Mouse (Mus musculus): ENCODE measurements around the gene Wnt3a.
A peak's percentile ranks its signal among the peaks of the same experiment; 100 is the strongest.
"Not testable (repeated sequence)": the region's sequence is repeated elsewhere in the genome, so short reads cannot be mapped to it uniquely, and the experiment has no call there.

Wnt3a gene

DNA sequence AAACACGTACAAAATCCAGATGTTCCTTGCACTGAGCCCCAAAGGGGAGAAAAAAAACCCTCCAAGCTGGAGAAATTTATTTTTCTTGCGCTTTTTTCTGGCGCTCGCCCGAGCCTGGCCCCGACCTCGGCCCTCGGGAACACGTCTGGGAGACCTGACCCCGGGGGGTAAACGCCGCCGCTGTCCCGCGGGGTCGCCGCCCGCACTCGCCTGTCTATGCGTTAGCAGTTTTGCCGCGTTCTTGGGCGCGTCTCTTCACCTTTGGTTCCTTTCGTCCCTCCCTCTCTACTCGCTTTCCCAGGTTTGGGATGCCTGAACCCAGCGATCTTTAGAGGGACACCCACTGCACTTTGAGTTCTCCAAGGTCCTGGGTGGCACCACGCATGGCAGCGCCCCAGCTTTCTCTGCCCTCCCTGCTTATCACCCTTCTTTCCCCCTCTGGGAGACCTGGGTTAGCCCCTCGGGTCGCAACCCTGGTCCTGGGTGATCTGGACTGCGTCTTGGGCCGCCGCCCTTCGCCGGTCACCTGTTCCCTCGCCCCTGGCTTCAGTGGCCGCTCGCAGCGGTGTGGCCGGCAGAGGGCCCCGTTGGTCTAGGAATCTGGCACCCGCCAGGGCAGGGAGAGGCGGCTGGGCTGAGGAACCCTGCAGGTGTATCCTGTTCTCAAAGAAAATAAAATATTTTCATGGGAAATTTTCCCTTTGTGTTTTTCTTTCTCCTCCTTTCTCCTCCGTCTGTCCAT lies 17.0 kb upstream of the Wnt3a start:
- peak; percentile 20 to 46 for DNase-seq

DNA sequence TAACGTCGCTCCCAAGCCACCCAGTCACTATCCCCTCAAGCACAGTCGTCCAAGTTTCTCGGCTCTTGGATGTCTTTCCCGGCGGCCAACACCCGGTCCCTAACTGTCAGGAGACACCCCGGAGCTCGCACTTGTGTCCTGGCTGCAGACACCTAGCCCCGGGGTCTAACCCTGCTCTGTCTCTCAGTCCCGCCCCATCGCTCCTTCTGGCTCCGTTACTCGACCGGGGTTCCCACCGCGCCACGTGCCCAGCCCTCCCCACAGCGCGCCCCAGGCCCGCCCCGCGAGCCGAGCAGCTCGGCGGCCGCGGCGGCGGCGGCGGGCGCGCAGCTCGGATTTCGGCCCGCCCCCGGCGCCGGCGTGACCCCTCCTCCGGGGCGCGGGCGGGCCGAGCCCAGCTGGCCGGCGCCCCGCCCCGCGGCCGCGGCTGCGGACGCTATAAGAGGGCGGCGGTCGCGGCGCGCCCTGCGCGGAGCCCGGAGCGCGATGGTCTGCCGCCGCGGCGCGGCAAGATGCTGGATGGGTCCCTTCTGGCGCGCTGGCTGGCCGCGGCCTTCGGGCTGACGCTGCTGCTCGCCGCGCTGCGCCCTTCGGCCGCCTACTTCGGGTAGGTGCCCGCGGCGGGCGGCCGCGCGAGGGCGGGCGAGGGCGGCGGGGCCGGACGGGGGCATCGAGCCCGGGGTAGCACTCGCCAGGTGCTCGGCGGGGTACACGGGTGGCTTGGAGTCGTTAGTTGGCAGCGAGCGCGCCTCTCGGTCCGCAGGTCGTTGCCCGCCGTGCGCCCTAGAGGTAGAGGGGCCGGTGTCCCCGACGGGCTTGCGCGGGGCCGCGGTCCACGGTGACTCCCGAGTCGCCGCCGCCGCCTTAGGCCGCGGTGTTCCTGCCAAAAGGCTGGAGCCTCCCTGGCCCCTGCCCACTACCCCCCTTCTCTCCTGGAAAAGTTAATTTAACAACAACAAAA lies 16.2 kb upstream of the Wnt3a start, which contains the start of gene Wnt9a:
Gene Wnt9a (plus strand): TSS at position 468 of the 961 bp plus-strand sequence.
- DNase-seq = peak in 1 of 2 experiments; percentile 14

DNA sequence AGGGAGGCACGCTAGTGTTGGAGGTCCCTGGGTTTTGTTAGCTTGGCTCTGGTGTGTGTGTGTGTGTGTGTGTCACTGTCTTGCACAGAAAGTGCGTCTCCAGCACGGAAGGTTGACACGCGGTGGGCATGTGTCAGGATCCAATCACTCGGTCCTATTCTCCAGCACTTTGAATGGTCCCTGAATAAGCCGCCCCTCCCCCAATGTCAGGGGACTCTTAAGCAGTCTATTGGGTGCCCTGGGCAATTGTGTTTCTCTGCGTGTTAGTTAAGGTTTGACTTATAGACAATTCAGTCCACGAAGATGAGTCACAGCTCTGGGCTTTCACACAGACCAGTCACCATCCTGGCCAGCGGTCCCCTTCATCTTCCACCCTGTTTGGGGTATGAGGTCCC lies 15.3 kb upstream of the Wnt3a start:
- DNase-seq = no peak

DNA sequence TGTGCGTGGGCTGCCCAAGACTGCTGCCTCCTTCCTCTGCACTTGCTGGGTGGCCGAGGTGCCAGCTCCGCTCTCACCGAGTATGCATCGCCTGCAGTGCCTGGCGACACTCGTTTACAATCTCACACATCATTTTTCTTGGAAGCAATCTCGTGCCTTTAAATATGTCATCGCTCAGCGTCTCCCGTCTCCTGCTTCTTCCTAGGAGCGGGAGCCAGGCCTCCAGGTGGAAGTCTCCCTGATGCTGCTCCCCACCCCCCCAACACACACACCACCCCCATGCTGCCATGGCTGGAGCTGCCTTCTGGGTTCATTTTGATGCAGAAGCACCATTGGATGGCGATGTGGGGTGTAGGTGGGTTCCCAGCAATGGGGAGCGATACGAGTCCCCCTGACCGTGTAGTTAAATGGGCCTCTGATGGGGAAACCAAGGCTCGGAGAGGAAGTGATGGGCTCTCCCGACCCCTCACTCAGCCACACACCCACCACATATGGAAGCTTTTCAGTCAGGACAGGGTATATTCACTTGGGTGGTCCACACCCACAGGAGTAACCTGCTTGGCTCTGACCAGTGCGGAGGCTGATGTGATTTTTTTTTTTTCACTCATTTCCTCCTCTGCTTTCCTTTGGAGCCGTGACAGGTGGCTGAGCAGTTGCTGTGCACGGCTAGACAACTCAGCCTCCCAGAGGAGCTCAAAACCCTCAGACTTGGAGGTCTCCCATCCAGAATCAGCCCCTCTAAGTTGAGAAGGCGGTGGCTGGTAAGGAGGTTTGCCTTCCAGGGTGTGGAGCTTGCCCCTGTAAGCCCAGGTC lies 14.7 kb upstream of the Wnt3a start:
- no peak for DNase-seq

DNA sequence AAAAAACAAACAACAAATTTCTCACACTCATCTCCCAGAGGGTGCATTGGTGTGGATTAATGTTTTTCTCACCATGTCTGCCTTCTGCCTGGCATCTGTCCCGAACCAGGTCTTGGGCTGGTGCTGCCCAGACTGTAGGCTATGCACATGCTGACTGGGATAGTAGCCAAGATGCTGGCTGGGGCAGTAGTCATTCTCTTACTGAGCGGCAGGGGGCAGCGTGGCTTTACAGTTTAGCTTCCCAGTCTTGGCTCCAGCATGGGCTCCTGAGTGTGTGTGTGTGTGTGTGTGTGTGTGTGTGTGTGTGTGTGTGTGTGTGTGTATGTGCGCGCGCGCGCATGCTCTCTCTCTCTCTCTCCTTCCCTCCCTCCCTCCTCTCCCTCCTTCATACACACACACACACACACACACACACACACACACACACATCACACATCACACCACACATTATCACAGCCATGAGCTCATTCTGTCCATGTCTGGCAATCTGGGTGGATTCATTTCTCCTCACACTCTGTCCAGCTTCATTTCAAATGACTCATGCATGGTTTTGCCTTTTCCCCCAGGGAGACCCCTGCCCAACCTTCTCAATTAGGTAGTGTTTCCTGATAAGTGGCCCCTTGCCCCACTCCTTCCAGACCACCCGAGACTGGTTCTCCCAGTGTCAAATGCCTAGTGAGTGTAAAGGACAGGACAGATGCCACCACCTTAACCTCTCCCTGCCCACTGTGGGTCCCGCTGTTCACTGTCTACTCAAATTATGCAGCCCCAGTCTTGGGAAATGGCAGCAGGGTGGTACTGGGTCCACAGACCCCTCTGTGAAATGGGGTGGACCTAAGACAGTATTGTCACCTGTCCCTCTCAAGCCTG lies 12.4 kb upstream of the Wnt3a start:
- DNase-seq = peak; percentile 18 to 47

GRCm38 (mm10) chr11:59301053-59301452 lies 10.5 kb upstream of the Wnt3a start:
- DNase-seq = not testable (repeated sequence)

- DNase-seq = no peak
These were observed 9.6 kb upstream of the Wnt3a start for GRCm38 (mm10) chr11:59300185-59300584.

- no peak for DNase-seq
These were observed 7.4 kb upstream of the Wnt3a start for GRCm38 (mm10) chr11:59297941-59298340.

DNA sequence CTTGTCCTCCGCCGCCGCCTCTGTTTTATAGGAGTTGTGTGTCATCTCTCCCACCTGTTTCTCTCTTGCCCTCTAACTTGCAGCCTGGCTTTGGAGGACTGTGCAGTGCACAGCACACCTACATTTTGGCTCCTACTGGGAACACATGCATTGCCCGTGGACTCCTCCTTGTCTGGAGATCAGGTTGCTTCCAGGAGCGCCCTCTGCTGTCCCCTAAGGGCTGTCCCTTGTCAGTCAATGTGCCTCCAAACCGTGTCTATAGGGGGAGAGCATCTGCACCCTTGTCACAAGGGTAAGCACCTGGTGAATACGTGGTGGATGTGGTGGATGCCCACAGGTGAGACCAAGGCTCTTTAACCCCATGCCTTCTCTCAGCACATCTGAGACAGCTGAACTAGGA lies 3.1 kb upstream of the Wnt3a start:
- DNase-seq = peak in 1 of 2 experiments; percentile 42

- no peak for DNase-seq
These were observed 846 bp downstream of the Wnt3a start for GRCm38 (mm10) chr11:59289706-59290105.

- no peak for DNase-seq
These were observed 6.4 kb downstream of the Wnt3a start for GRCm38 (mm10) chr11:59284146-59284545.

DNA sequence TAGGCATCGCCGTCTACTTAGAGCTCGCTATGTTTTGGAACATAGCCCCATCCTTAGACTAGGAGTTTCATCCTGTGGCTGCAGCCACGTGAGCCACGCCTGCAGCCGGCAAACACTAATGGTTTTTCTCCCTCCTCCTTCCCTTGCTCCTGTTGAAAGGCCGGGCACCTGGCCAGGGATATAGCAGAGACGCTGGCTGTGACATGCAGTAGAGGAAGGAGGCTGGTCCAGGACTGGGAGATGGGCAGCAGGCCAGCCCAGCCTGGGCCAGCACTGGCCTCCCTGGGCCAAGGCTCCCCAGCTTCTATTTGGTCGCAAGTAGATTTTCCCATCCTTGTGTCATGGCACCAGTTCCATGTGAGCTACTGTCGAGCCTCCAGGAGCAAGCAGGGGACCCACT lies 7.6 kb downstream of the Wnt3a start:
- DNase-seq = no peak

GRCm38 (mm10) chr11:59282111-59282510 lies 8.4 kb downstream of the Wnt3a start:
- DNase-seq = no peak

DNA sequence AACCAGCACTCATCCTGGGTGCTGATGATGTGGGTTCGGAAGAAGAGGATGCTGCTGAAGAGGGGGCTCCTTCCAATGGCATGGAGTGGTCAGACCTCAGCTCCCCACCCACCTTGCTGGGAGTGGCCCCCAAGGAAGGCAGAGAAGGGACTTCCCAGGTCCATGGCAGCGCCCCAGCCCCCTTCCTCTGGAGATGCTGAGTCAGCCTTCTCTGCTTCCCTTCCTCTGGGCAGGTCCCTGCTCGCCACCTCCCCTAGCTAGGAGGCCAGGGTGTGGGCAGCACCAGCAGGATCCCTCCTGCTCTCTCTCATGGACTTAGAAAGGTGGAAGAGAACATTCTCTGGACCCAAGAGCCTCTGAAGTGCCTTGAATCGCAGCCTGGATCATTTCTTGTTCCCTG lies 12.5 kb downstream of the Wnt3a start:
- DNase-seq = no peak

DNA sequence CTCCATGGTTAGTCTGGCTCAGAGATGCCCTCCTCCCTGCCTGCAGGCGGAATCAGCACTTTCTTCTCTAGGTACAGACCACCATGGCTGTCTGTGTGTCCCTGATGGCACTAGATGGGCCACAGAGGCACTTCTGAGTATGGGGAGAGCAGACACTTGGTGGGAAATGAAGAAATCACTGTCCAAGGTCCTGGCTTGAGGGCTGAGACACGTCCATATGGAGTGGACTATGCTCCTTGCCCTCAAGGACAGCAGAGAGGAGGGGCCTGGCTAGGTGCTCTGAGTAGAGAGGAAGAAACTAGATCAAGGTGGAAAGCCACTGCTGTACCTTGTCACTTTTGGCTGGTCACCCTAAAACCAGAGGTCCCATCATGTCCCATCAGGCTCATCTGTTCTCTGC lies 13.7 kb downstream of the Wnt3a start:
- DNase-seq = no peak

- DNase-seq = no peak
These were observed 16.4 kb downstream of the Wnt3a start for GRCm38 (mm10) chr11:59274184-59274583.

- DNase-seq = no peak
These were observed 23.8 kb downstream of the Wnt3a start for GRCm38 (mm10) chr11:59266727-59267126.

- no peak for DNase-seq
These were observed 25.3 kb downstream of the Wnt3a start for GRCm38 (mm10) chr11:59265154-59265813.

GRCm38 (mm10) chr11:59264593-59264992 lies 26.0 kb downstream of the Wnt3a start:
- no peak for DNase-seq

GRCm38 (mm10) chr11:59263870-59264563 lies 26.5 kb downstream of the Wnt3a start:
- no peak for DNase-seq

DNA sequence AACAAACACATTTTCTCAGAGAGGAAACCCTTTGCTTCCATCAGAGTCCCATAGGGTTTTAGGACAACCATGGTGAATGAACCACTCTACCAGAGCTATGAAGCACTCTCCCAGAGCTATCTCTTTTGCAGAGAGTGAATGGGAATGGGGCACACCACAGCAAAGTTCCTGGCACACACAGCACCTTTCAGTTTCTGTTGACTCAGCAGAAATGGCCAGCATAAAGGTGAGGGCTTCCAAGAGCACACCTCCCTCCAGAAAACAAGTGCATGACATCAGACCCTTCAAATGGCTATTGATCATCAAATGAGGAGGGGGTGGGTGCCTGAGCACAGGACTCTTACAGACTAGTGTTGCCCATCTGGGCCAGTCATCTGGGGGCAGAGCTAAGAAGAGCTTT lies 28.2 kb downstream of the Wnt3a start:
- DNase-seq = no peak

Measured in spleen, adult 18-20 months (tissue).